Mouse (Mus musculus) cerebellum, postnatal 14 days (tissue): ENCODE measurements at regions not wholly inside any gene's neighbourhood (a gene's known extent, or its start where the extent isn't known, plus 50 kb on each side); places are given as distances from the start of the nearest gene placed in this dataset.
A peak's percentile ranks its signal among the peaks of the same experiment; 100 is the strongest.

Experiments used
- DNase-seq, 2 experiments: peaks; one replicate each; pipeline ENCODE4 v3.0.0; 2021; ENCODE audit warnings: mixed read lengths in 2 of 2

- no peak for DNase-seq
Observed at GRCm38 (mm10) chr4:38749281-38749680, 700.8 kb upstream of the 1700009N14Rik start.

GRCm38 (mm10) chr4:38785016-38785415 is 665.1 kb upstream of the 1700009N14Rik start:
- no peak for DNase-seq

DNA sequence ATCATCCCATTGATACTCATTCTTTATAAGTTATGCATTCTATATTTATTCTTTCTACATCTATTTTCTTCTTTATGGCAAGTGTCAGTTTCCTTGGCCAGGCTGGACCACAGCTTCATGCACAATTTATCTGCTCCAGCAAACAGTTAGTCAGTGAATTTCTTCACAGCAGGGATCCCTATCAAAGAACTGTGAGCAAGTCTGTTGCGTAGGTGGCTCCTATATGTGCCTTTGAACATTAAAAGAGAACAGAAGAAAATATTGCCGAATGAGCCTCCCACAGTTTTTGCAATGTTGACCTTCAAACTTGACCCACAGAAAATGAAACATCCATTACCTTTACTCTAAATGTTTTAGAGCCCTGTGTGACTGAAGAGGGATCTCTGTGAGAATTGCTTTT is 625.0 kb upstream of the 1700009N14Rik start:
- DNase-seq: peak in 1 of 2 experiments; percentile 4

DNA sequence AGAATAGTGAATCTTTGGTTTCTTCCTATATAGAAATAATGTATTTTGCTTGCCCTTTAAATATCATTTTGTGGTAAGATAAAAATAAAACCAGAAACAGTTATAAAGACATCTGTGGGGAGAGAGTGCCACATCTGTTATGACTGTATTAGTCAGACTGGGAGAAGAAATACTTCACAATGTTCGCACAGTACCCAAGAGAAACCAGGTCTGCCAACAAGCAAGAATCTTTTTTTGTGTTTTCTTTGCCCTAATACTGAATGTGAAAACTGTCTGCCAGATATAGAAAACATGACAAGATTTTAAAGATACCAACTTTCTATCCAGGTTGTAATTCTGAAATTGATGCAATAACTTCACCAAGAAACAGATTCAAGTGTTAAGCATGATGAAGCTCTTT is 601.8 kb upstream of the 1700009N14Rik start:
- no peak for DNase-seq

DNA sequence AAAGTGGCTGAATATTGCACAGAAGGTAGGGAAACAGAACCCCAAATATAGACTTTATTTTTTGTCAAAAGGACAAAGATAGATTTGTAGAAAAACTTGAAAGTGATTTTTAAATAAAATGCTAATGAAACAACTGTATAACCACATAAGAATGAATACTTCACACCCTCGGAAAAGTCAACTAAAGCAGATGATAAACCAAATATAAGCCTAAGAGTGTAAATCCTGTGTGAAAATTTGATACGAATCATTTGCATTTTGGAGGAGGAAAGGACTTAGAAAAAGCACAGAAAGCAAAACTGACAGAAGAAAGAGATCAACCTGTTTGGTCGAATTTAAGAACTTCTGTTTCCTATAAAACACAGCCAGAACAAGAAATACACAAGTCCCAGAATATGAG is 595.7 kb upstream of the 1700009N14Rik start:
- DNase-seq: no peak

GRCm38 (mm10) chr4:38900565-38900964 is 549.5 kb upstream of the 1700009N14Rik start:
- DNase-seq: no peak

DNA sequence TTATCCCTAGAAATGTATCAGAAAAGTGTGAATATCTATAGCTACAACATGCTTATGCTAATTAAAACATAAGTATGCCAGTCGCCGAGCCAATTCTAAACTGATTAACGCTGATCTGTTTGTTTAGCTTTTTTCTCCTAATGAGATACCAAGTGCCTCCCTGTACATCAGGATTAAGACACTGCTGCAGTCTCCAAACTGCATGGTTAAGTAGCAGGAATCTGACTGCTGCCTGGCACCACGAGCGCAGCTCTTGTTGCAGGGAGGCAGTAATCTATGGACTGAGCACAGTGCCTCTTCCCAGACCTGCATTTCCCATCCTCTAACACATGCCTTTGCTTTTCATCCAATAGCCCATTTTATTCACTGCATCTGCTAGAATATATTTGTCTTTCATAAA is 523.3 kb upstream of the 1700009N14Rik start:
- DNase-seq: no peak

DNA sequence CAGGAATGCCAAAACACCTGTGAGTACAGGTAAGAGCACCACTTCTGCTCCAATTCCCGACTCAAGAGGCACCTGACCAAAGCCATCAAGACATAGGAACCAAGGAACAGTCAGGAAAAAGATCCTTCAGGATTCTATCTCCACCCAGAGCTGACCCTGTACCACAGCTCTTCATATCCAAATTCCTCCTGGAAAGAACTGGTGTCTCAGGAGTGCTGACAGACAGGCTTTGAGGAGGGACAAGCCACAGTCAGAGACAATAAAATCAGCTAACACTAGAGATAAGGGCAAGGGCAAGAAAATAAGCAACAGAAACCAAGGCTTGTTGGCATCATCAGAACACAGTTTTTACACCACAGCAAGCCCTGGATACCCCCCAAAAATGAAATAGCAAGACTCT is 496.5 kb upstream of the 1700009N14Rik start:
- no peak for DNase-seq

DNA sequence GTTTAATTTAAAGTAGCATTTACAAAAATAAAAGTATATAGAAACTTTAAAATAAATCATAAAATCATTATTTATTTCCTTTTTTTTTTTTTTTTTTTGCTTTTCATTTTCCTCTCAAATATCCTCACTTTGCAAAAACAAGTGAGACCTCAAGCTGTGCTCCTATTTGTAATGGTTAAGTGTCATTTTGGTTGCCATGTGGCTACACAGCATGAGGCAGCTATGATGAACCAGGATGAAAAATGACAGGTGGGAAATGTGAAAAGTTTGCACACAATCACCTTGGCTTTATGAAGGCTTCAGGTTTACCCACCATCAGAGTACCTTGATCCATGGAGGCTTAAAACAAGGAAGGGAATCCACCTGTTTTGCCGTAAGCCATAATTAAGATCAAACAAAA is 454.9 kb upstream of the 1700009N14Rik start:
- DNase-seq: peak; percentile 22 to 67
